Mouse (Mus musculus): ENCODE results near the gene Tceal8.

Tceal8 gene

GRCm38 (mm10) chrX:136135559-136135958 lies 36.6 kb downstream of the Tceal8 start:
- in situ Hi-C loops (cut with MboI; ENCODE audit: low sequenced_read_pairs) = no loop called here

GRCm38 (mm10) chrX:136127744-136128064 lies 44.4 kb downstream of the Tceal8 start:
- in situ Hi-C loops (cut with MboI; ENCODE audit: low sequenced_read_pairs) = no loop called here

GRCm38 (mm10) chrX:136127038-136127743 lies 45.0 kb downstream of the Tceal8 start:
- in situ Hi-C loops (cut with MboI; ENCODE audit: low sequenced_read_pairs) = no loop called here

All from CH12F3 (cell line).